Mouse (Mus musculus) embryonic fibroblast, embryonic 13.5 days (primary cell): ENCODE measurements at regions not wholly inside any gene's neighbourhood (a gene's known extent, or its start where the extent isn't known, plus 50 kb on each side); places are given as distances from the start of the nearest gene placed in this dataset.

Experiments used
- CTCF ChIP-seq: IDR thresholded peaks from 2 replicates; pipeline ENCODE4 v1.5.1; 2011; ENCODE audit warnings: mild to moderate bottlenecking, control low read depth, low read length, moderate library complexity, borderline replicate concordance; ENCODE audit not compliant: insufficient read depth
- POLR2A ChIP-seq: IDR thresholded peaks from 2 replicates; pipeline ENCODE4 v1.6.1; 2011; ENCODE audit warnings: low read depth, mild to moderate bottlenecking, control low read depth, low read length, moderate library complexity

GRCm38 (mm10) chrX:18933340-18933739, 472.1 kb upstream of the 4930578C19Rik start:
- no peak for TF ChIP-seq POLR2A
- no peak for TF ChIP-seq CTCF
